Mouse (Mus musculus): ENCODE data around the gene Vmn1r172. TPM values are rescaled to one million over a fixed set of nuclear protein-coding genes. Genes with fewer than 3 reads are reported as not detected.
"Not testable (repeated sequence)": the region's sequence is repeated elsewhere in the genome, so short reads cannot be mapped to it uniquely, and the experiment has no call there.

The Vmn1r172 gene
- not detected for total RNA-seq (2021)
- long read RNA-seq, experiment 1 = 0 reads
- long read RNA-seq, experiment 2 = 0 reads

DNA sequence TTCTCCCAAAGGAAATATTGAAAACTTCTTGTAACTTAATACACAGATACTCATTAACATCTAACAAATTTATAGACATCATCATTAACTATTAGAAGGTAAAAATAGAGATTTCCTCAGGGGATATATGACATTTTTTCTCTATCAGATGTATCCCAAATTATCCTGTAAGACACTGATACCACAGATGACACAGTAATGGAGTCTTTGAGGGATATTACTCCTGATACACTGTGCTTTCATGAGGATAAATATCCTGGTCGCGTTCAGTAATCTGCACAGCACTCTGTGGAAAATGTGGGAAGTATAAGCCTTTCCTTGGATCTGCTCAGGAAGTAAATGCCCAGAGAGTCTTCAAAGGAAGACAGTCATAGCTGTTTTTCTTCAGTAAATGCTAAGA is at the start of gene Vmn1r172:
TSS of gene Vmn1r172 (plus strand) at position 301 of the 400 bp plus-strand sequence.
- DNase-seq = no peak

DNA sequence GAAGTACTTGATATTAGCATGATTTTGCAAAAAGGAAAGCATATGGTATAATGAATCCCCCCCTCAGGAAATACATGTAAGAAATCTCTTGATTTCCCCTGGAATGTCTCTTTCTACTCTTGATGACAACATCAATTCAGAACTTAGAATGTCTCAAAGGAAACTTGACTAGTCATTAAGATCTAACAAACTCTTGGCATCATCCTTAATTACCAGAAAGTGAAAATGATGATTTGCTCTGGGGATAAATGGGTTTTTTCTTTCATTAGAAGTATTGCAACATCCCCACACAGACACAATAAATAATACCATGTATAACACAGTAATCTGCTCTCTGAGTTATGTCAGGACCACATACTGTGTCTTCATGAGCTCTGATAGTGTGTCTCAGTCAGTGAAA is 27.7 kb upstream of the Vmn1r172 start, which contains the start of gene Vmn1r171:
TSS of gene Vmn1r171 (plus strand) at position 301 of the 400 bp plus-strand sequence.
- DNase-seq = no peak

DNA sequence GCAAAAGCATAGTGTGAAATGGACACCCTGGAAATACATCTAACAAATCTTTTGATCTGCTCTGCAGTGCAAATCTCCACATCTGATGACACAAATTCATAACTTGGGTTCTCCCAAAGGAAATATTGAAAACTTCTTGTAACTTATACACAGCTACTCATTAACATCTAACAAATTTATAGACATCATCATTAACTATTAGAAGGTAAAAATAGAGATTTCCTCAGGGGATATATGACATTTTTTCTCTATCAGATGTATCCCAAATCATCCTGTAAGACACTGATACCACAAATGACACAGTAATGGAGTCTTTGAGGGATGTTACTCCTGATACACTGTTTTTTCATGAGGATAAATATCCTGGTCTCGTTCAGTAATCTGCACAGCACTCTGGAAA is 42.3 kb downstream of the Vmn1r172 start, which contains the start of gene Vmn1r173:
TSS of gene Vmn1r173 (plus strand) at position 301 of the 400 bp plus-strand sequence.
- not testable (repeated sequence) for DNase-seq

Other genes starting within 250 kb of the Vmn1r172 start
- gene Vmn1r167, start 151.1 kb upstream of the Vmn1r172 start, total RNA-seq (2021) = not detected
- gene Vmn1r168, start 118.6 kb upstream of the Vmn1r172 start, total RNA-seq (2021) = not detected
- not detected for gene Vmn1r169, start 82.8 kb upstream of the Vmn1r172 start, total RNA-seq (2021)
- gene Vmn1r170, start 52.1 kb upstream of the Vmn1r172 start, total RNA-seq (2021) = not detected
- not detected for gene Vmn1r171, start 27.6 kb upstream of the Vmn1r172 start, total RNA-seq (2021)
- gene Vmn1r173, start 42.4 kb downstream of the Vmn1r172 start, total RNA-seq (2021) = not detected
- gene Vmn1r174, start 94.0 kb downstream of the Vmn1r172 start, total RNA-seq (2021) = not detected
- not detected for gene Vmn1r175, start 152.3 kb downstream of the Vmn1r172 start, total RNA-seq (2021)
- not detected for gene Vmn1r176, start 179.1 kb downstream of the Vmn1r172 start, total RNA-seq (2021)
- not detected for gene Vmn1r177, start 208.1 kb downstream of the Vmn1r172 start, total RNA-seq (2021)
- not detected for gene Vmn1r178, start 233.7 kb downstream of the Vmn1r172 start, total RNA-seq (2021)

All from gastrocnemius, postnatal 25 days (tissue).